Mouse (Mus musculus): Measurements from ENCODE around the gene Psat1.

- TF ChIP-seq TCF12 (IDR thresholded peaks at IDR 0.05; ENCODE audit: insufficient read depth, poor library complexity, severe bottlenecking) (no peak), POLR2A (IDR thresholded peaks at IDR 0.05; ENCODE audit: insufficient read length, low read depth) (no peak), E2F4 (IDR thresholded peaks at IDR 0.05; ENCODE audit: insufficient read depth) (no peak), MAX (IDR thresholded peaks at IDR 0.05; ENCODE audit: low read depth) (no peak), TCF3 (IDR thresholded peaks at IDR 0.05; ENCODE audit: insufficient read length, low read depth) (no peak)
Observed at GRCm38 (mm10) chr19:15950225-15950624, 3.1 kb upstream of the Psat1 start.

Data from myocyte (in vitro differentiated cells).